Mouse (Mus musculus): ENCODE results near the gene Wdfy1.

Wdfy1 gene

DNA sequence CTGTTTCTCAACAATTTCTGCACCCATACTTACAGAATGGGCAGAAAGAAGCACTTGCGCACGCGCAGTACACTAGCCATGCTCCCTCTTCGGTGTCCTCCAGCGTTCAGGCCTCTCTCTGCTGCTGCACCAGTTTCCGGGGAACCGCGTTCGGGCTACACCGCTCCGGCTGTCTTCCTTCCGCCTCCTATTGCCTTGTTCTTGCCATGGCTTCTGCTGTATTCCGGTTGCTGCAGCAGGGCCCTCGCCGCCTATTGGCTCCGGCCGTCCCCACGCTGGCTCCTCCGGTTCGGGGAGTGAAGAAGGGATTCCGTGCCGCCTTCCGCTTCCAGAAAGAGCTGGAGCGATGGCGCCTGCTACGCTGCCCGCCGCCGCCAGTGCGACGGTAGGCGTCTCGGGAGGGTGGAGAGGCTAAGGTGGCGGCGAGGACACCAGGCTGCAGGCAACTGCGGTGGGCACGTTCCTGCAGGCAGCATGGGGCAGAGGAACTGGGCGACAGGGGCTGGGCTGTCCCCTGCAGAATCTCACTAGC lies at the start of gene Wdfy1, which contains the start of gene Mrpl44:
Gene Wdfy1, minus strand, starts transcription at position 217 of the 532 bp plus-strand sequence.
Gene Mrpl44, plus strand, starts transcription at position 92 of the 532 bp plus-strand sequence.
- WGBS, result under 1% methylated on average over 38 of the region's 38 CpGs

DNA sequence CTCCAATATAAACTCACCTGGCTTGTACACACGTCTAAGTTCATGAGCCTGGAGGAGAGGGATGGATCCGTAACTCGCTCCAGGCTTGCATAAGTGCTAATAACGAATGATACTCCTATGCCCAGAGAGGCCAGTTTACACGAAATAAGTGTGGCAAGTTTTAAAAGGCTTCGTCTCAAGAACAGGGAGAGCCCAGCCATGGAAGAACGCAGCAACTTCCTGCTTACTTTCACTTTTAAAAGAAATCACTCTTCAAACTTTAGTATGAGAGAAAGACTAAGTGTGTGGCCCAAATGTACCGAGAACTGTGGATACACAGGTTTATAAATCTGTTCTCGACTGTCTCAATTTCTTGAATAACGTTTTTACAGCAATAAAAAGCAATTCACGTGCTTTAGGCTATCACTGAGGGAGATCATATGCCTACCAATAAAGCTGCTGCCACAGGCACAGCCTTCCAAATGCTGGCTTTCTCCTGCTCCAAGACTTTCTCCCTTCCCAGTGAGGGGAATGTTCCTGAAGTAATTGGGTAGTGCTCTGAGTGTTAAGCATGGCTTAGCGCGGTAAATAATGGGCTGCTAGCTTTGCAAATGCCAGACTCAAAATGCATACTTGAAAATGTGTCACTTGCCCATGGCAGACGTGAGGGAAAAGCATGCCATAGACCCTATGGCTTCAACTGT lies 48.1 kb upstream of the Wdfy1 start:
- WGBS, result 38% methylated on average over 14 of the region's 14 CpGs

DNA sequence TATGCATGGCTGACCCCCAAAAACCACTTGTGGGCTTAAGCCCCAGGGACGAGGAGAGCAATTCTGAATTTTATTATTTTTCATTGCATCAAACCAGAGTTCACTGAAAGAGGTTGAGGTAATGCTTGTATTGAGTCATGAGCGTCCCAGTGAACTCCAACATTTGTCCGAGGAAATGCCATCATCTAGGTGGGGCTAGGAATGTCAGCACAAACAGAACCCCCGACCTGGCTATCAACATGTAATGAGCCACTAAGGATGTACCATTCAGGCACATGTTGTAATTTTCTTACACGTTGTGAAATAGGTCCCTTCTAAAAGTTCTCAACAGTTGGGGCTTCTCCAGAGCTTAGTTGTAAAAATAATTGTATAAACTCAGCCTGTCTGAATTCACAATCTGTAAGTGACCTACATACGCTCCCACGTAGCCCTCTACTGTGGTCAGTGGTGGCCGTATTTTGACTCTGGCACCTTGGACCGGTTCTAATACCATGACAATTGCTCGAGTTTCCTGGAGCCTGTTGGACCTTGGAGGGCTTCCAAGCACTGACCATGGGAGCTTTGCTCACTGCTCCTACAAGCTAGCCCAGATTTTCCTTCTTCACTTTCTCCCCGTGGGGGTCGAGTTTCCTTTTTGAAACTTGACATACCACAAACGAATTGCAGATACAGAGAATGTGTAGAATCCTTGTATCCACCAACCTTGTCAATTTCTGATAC lies 47.0 kb upstream of the Wdfy1 start:
- 44% methylated on average over 13 of the region's 13 CpGs for WGBS

- WGBS, result 69% methylated on average over 11 of the region's 11 CpGs
These were observed 43.4 kb upstream of the Wdfy1 start for GRCm38 (mm10) chr1:79819296-79819879.

DNA sequence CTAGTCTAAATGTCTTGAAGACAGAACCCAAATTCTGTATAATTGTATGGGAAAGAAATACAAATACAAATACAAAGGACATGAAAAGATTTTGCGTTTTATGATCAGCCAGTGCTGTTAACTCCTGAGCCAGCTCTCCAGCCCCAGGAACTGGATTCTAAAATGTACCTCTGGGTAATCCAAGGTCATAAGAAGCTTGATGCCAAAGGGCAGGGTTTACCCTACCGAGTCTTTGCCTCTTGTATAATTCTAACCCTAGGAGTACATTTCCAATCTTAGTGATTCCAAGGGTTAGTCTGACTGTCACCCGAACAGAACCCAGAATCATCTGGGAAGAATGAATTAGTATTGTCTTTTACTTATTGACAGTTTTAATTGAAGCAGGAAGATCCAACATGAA lies 39.5 kb upstream of the Wdfy1 start:
- WGBS, result 92% methylated on average over 3 of the region's 3 CpGs

GRCm38 (mm10) chr1:79809447-79809846 lies 33.5 kb upstream of the Wdfy1 start:
- whole genome bisulfite sequencing, result 66% methylated on average over 3 of the region's 3 CpGs

DNA sequence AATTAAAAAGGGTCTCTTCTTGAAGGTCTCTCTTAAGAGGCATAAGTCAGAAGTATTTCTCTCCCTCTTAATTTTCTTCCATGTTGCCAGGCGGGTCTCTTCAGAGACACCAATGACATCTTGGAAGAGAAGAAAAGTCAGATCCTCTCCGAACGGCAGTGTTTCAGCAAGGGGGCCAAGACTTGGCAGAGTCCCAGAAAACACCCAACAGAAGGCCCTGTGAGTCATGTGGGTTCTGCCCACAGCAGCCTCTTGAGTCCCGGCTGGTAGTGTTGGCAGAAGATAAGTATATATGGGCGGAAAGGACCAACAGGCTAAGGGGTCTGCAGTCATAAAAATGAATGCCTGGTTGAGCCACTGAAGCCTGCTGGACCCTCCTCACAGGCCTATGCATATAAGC lies 30.9 kb upstream of the Wdfy1 start:
- 47% methylated on average over 5 of the region's 5 CpGs for WGBS

GRCm38 (mm10) chr1:79803614-79804013 lies 27.7 kb upstream of the Wdfy1 start:
- 81% methylated on average over 7 of the region's 7 CpGs for WGBS

GRCm38 (mm10) chr1:79802858-79803427 lies 27.0 kb upstream of the Wdfy1 start:
- WGBS, result 69% methylated on average over 11 of the region's 11 CpGs

DNA sequence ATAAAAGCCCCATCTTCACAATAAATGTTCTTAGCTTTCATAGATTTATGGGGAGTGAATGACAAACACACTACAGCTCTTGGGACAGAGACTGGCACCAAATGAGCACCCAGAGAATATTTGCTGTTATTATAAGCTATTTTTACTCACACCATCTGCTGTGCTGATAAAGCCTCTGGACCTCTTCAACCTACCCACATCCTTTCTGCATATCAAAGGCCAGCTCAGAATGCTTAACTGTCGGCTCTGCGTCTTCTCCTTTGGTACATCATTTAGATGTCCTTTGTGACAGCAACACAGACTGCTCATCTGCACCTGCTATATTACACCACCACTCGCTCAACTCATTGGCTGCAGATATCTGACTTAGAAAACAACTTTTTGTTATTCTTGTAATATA lies 21.1 kb upstream of the Wdfy1 start:
- WGBS, result 82% methylated on average over 3 of the region's 3 CpGs

DNA sequence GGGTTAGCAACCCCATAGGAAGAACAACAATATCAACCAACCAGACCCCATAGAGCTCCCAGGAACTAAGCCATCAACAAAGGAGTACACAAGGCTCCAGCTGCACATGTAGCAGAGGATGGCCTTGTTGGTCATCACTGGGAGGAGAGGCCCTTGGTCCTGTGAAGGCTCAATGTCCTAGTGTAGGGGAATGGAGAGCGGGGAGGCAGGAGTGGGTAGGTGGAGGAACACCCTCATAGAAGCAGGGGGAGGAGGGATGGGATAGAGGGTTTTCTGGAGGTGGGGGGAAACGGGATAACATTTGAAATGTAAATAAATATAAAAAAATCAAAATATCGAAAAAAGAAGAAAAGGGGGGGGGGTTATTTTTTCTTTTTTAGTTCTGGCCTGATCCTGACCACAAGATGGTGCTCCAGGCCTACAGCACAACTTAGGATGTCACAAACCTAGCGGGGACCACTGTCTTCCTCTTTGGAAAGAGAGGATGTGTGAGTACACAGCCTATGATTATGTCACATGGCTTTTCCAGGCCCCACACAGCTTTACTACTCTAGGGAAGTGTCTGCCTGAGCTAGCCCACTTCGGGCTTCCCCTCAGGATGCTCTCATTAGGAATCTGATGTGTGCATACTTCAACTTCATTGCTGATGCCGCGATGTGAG lies 10.5 kb upstream of the Wdfy1 start:
- WGBS, result 44% methylated on average over 7 of the region's 7 CpGs

GRCm38 (mm10) chr1:79782433-79782832 lies 6.5 kb upstream of the Wdfy1 start:
- 90% methylated on average over 3 of the region's 3 CpGs for WGBS

GRCm38 (mm10) chr1:79778011-79778410 lies 2.1 kb upstream of the Wdfy1 start:
- 74% methylated on average over 11 of the region's 11 CpGs for WGBS

- WGBS, result 79% methylated on average over 4 of the region's 4 CpGs
These were observed 1.7 kb downstream of the Wdfy1 start for GRCm38 (mm10) chr1:79774164-79774780.

DNA sequence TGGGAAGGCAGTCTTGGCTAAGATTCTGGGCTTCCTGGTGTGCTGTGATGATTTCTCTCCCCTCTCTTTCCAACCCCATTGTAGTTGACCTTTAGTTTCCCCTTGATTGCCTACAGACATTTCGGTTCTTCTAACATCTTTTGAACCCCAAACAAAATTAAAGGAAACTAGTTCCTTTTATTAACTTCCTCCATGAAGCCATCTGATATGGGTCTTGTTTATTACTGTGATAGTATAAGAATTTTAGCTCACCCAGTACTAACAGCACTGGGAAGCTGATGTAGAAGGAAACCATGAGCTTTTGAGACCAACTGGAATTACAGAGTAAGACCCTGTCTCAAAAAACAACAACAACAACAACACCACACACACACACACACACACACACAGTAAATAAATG lies 7.7 kb downstream of the Wdfy1 start:
- 37% methylated on average over 1 of the region's 1 CpGs for WGBS

- WGBS, result 93% methylated on average over 1 of the region's 1 CpGs
These were observed 11.5 kb downstream of the Wdfy1 start for GRCm38 (mm10) chr1:79764483-79764882.

- 92% methylated on average over 2 of the region's 2 CpGs for WGBS
These were observed 11.9 kb downstream of the Wdfy1 start for GRCm38 (mm10) chr1:79764031-79764430.

DNA sequence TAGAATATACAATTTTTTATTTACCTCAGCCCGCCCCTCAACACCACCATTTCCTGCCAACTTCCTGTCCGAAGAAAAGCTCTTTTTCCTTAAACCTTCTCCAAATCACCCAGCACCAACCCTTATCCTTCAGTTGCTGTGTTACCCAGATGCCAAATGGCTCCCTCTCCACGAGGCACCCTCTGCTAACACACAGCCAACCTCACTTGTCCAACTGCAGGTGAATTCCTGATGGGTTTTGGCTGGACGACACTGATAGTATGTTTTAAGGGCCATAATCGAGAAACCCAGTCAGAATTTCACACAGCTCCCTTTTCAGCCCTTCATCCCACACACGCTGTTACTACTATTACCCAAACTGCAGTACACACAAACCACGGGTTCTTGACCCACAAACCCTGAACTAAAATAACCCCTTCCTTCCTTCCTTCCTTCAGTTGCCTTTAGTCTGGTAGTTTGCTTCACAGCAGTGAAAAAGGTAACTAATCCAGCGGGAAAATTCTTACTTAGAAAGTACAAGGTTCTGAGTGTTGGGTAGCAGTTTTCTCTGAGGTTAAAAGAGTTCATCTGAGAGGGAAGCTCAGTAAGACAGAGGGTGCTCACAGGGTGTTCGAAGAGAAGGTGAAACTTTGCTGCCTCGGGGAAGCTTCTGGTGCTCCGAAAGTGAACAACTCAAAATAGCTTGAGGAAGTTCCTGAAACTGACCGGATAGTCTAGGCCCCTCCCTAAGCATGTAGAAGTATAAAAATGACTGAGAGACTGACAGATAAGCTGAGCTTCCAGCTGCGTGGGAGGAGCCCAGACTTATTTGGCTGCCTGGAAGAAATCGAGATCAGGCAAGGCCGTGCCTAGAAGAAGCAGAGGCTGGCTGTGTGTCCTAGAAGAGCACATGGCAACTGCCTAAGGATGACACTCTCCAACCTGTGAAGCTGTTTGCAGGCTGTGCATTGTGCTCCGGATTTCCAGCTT lies 13.4 kb downstream of the Wdfy1 start:
- WGBS, result 42% methylated on average over 16 of the region's 16 CpGs

DNA sequence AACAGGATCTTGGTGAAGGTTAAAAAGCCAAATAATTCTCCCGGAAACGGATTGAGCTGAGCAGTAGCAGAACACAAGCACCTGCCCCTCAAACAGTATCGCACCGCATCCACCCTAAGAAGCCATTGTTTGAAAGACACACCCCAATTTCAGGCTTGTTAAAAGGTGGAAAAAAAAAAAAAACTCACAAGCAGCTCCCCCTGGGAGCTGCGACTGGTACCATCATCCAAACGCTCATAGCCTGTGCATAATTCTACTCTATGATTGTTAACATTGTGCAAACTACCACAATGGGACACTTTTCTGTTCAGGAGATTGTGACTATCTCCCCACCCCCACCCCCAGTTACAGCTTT lies 14.0 kb downstream of the Wdfy1 start:
- WGBS, result under 1% methylated on average over 6 of the region's 6 CpGs

Data from cerebral cortex, adult 2 months (tissue).